Mouse (Mus musculus) testis, adult 2 months (tissue): ENCODE results near the gene Grm8. TPM values are rescaled to one million over a fixed set of nuclear protein-coding genes. Genes with fewer than 3 reads are reported as not detected.

Experiments
- H3K27ac ChIP-seq: fragments of 200-500 bp; 2 replicates; pipeline ENCODE4 v1.5.1; 2012; ENCODE audit warnings: low read depth, low read length; ENCODE audit not compliant: control insufficient read depth, insufficient read depth
- H3K27me3 ChIP-seq: fragments of 200-500 bp; 2 replicates; pipeline ENCODE4 v1.6.1; 2012; ENCODE audit warnings: mild to moderate bottlenecking, low read length, moderate library complexity; ENCODE audit not compliant: control insufficient read depth, insufficient read depth
- H3K36me3 ChIP-seq: fragments of 200-500 bp; 2 replicates; pipeline ENCODE4 v1.6.1; 2012; ENCODE audit warnings: mild to moderate bottlenecking, low read length; ENCODE audit not compliant: control insufficient read depth, insufficient read depth
- H3K4me1 ChIP-seq: fragments of 200-500 bp; 2 replicates; pipeline ENCODE4 v1.6.1; 2012; ENCODE audit warnings: low read length; ENCODE audit not compliant: control insufficient read depth, insufficient read depth
- H3K4me3 ChIP-seq: fragments of 200-500 bp; 2 replicates; pipeline ENCODE4 v1.5.1; 2012; ENCODE audit warnings: low read depth, mild to moderate bottlenecking, low read length, moderate library complexity, mixed read lengths; ENCODE audit not compliant: control insufficient read depth
- CTCF ChIP-seq: fragments of 200-500 bp; IDR thresholded peaks from 2 replicates; pipeline ENCODE4 v1.5.1; 2012; ENCODE audit warnings: low read depth, mild to moderate bottlenecking, inconsistent platforms, low read length, moderate library complexity; ENCODE audit not compliant: control insufficient read depth, insufficient read depth, insufficient replicate concordance
- POLR2A ChIP-seq: fragments of 200-500 bp; IDR thresholded peaks from 2 replicates; pipeline ENCODE4 v1.6.1; 2012; ENCODE audit warnings: low read depth, mild to moderate bottlenecking, inconsistent platforms, low read length, moderate library complexity; ENCODE audit not compliant: control insufficient read depth
- polyA plus RNA-seq: library from polyadenylated mRNA; depleted of rRNA; stranded (reverse); fragments of >200 nt; gene quantifications from 2 replicates; pipeline ENCODE4 v1.2.3, GENCODE M21; 2012

Gene Grm8
- polyA plus RNA-seq, 1 experiment, result 0.17 TPM

DNA sequence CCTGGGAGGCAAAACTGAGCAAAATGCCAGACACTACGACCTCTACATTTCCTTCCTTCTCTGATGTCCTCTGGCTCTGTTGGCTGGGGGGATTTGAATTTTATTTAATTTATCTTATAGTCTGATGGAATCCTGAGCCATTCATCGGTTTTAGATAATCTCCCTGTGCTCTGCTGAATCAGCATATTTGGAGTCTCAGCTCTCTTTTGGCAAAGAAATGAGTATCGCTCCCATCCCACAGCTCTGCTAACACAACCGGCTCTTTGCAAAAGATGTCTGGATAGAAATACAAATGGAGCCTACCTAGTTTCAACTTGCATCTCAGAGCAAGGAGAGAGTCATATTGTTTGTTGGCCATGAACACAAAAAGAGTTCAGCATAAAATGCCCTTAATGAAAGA, 388.5 kb downstream of the Grm8 start:
- Histone ChIP-seq H3K36me3 (no peaks in the 10 kb centered on the region), H3K4me3 (no peak overlapping the region), H3K27ac (no peak overlapping the region), H3K27me3 (no peaks in the 10 kb centered on the region), H3K4me1 (no peaks in the 10 kb centered on the region)
- TF ChIP-seq CTCF, result no peak
- TF ChIP-seq POLR2A, result no peak

- no peak overlapping the region for H3K27ac ChIP-seq
- H3K36me3 ChIP-seq, result no peaks in the 10 kb centered on the region
- no peaks in the 10 kb centered on the region for H3K27me3 ChIP-seq
- TF ChIP-seq POLR2A (no peak), CTCF (no peak)
- no peaks in the 10 kb centered on the region for H3K4me1 ChIP-seq
- no peak overlapping the region for H3K4me3 ChIP-seq
Observed at GRCm38 (mm10) chr6:27745693-27746451, 389.1 kb downstream of the Grm8 start.

DNA sequence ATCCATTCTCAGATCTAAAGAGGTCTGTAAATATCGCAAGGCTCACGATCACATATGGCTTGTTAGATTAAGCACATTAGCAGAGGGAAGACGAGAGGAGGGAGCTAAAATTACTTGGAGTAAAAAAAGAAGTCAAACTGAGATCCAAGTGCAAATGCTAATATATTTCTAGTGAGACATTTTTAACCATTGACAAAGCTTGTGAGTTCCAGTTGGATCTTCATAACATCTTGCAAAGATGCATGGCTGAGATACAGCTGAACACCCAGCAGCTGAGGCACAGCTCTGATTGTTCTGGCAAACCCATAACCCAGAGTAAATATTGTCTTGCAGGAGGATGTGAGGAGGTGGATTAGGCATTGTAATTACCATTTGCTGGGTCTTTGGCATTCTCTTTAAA, 445.6 kb downstream of the Grm8 start:
- Histone ChIP-seq H3K4me1 (no peaks in the 10 kb centered on the region), H3K27me3 (no peaks in the 10 kb centered on the region), H3K36me3 (no peaks in the 10 kb centered on the region), H3K27ac (no peak overlapping the region), H3K4me3 (no peak overlapping the region)
- TF ChIP-seq CTCF (no peak), POLR2A (no peak)

DNA sequence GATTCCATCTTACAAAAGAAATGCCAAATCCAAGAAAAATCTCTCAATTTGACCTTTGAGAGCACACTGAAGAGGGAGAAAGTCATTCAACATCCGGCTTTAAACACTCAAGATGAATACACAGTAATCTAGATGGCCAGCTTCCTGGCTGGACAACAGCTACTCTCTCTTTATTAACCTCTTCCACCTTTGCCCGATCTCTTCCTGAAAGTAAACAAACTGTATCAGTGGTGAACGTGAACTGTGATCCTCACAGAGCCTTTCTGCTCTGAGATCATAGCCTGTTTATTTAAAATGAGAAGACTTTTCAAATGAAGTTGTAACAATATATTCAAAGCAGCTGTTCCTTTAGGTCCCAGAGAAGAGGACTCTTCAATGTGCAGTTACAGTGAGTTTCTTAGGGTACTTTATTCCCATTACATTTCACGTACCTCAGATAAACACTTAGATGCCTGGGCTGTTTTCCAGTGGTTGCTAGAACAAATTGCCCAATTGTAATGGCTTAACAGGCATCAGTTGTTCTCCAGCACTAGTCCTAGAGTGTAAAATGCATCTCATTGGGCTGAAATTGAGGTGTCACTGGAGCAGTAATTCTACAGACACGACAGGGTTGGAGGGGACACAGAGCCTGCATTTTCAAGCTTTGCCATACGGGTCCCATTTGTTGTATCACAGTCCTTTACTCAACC, 473.1 kb downstream of the Grm8 start:
- Histone ChIP-seq H3K27me3 (no peaks in the 10 kb centered on the region), H3K27ac (no peak overlapping the region), H3K4me1 (no peaks in the 10 kb centered on the region), H3K36me3 (no peaks in the 10 kb centered on the region), H3K4me3 (no peak overlapping the region)
- no peak for TF ChIP-seq CTCF
- no peak for TF ChIP-seq POLR2A

DNA sequence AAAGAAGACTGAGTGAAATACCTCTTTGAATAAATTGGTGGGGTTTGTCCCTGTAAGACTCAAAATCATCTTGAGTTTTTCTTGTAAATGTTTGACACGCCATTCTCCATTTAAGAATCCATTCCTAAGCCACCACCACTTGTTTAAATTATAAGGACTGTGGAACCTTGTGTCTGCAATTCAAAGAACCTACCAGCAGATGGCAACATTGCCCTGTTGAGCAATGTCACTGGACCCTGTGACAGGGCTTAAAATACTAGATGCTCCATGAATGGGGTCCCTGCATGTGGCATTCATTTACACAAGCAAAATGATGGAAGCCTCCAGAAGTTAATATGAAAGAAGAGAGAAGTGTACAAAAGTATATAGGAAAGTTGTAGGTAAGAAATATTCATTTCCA, 477.5 kb downstream of the Grm8 start:
- H3K27ac ChIP-seq, result no peak overlapping the region
- H3K36me3 ChIP-seq, result no peaks in the 10 kb centered on the region
- no peak overlapping the region for H3K4me3 ChIP-seq
- no peaks in the 10 kb centered on the region for H3K4me1 ChIP-seq
- TF ChIP-seq CTCF, result no peak
- no peak for TF ChIP-seq POLR2A
- no peaks in the 10 kb centered on the region for H3K27me3 ChIP-seq

GRCm38 (mm10) chr6:27646503-27646902, 488.5 kb downstream of the Grm8 start:
- H3K4me3 ChIP-seq, result no peak overlapping the region
- no peaks in the 10 kb centered on the region for H3K4me1 ChIP-seq
- TF ChIP-seq POLR2A, result no peak
- TF ChIP-seq CTCF, result no peak
- no peak overlapping the region for H3K27ac ChIP-seq
- H3K27me3 ChIP-seq, result no peaks in the 10 kb centered on the region
- no peaks in the 10 kb centered on the region for H3K36me3 ChIP-seq

DNA sequence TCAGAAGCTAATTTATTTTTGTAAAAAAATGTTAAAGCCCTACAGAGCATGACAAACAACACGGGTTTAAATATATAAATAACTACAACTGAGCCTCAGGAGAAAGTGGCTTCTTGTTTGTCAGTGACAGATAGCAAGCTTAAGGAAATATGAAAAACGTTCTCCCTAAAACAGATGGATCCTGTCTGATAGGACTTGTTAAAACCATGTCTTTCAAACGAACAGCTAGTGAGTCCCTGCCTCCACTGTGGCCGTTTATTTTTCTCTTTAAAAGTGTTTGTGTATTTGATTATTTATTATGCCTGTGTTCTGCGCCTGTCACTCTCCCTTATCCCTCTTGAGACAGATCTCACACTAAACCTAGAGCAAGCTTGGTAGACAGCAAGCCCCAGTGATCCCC, 489.9 kb downstream of the Grm8 start:
- no peak for TF ChIP-seq POLR2A
- no peak for TF ChIP-seq CTCF
- H3K36me3 ChIP-seq, result no peaks in the 10 kb centered on the region
- no peaks in the 10 kb centered on the region for H3K27me3 ChIP-seq
- H3K27ac ChIP-seq, result no peak overlapping the region
- H3K4me1 ChIP-seq, result no peaks in the 10 kb centered on the region
- no peak overlapping the region for H3K4me3 ChIP-seq
